Mouse (Mus musculus): ENCODE results near the gene Shisal2a.

Shisal2a gene

GRCm38 (mm10) chr4:108337817-108338216 lies 45.3 kb downstream of the Shisal2a start:
- DNase-seq (ENCODE audit: low spot score), result no peak

GRCm38 (mm10) chr4:108336765-108337164 lies 46.4 kb downstream of the Shisal2a start:
- no peak for DNase-seq (ENCODE audit: low spot score)

GRCm38 (mm10) chr4:108335413-108335812 lies 47.7 kb downstream of the Shisal2a start:
- DNase-seq (ENCODE audit: low spot score), result no peak

GRCm38 (mm10) chr4:108332041-108332440 lies 51.1 kb downstream of the Shisal2a start:
- no peak for DNase-seq (ENCODE audit: low spot score)

GRCm38 (mm10) chr4:108329840-108330239 lies 53.3 kb downstream of the Shisal2a start:
- DNase-seq (ENCODE audit: low spot score), result no peak

GRCm38 (mm10) chr4:108327730-108328484 lies 55.2 kb downstream of the Shisal2a start, which contains the start of gene Coa7:
Gene Coa7, plus strand, starts transcription at chr4:108328140.
- DNase-seq (ENCODE audit: low spot score), result peak; percentile 96

GRCm38 (mm10) chr4:108327071-108327579 lies 56.0 kb downstream of the Shisal2a start:
- no peak for DNase-seq (ENCODE audit: low spot score)

GRCm38 (mm10) chr4:108323588-108323987 lies 59.6 kb downstream of the Shisal2a start:
- DNase-seq (ENCODE audit: low spot score), result no peak

- DNase-seq (ENCODE audit: low spot score), result no peak
These were observed 62.3 kb downstream of the Shisal2a start for GRCm38 (mm10) chr4:108320627-108321380.

GRCm38 (mm10) chr4:108319747-108320146 lies 63.4 kb downstream of the Shisal2a start:
- DNase-seq (ENCODE audit: low spot score), result no peak

- DNase-seq (ENCODE audit: low spot score), result no peak
These were observed 64.2 kb downstream of the Shisal2a start for GRCm38 (mm10) chr4:108318649-108319615.

Data from ovary, postnatal 36 days (tissue).